Mouse (Mus musculus) spleen, adult 2 months (tissue): ENCODE measurements around the gene Adamtsl3.

Experiments
- CTCF ChIP-seq: fragments of 200-500 bp; IDR thresholded peaks from 2 replicates; pipeline ENCODE4 v1.5.1; 2011; ENCODE audit warnings: mild to moderate bottlenecking, inconsistent platforms; ENCODE audit not compliant: insufficient read depth, insufficient read length, insufficient replicate concordance; ENCODE audit errors: extremely low read depth
- POLR2A ChIP-seq: fragments of 200-500 bp; IDR thresholded peaks from 2 replicates; pipeline ENCODE4 v1.6.1; 2011; ENCODE audit warnings: low read depth, low read length, inconsistent platforms

DNA sequence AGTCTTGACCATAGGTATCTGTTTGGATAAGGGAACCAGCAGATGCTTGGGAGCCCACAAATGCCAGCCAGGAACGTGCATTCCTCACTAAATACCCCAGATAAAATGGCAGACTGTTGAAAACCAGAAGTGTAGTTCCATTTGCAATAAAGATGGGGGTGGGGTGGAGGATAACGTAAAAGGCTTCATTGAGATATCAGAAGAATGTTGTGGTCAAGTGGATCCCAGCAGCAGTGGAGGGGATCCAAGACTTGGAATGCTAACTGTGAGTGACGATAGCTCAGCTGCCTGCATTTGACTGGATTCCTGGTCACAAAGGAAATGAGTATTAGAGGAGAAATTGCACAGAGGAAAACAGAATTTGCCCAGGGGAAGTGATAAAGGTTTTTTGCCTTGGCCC is 87.1 kb downstream of the Adamtsl3 start:
- TF ChIP-seq POLR2A = no peak
- no peak for TF ChIP-seq CTCF
